Mouse (Mus musculus) stomach, embryonic 16.5 days (tissue): ENCODE data around the gene Fam45a. TPM values are rescaled to one million over a fixed set of nuclear protein-coding genes. Genes with fewer than 3 reads are reported as not detected.

ENCODE experiments used
- ATAC-seq: fragments of 200-750 bp; cut with Nextera tagmentation; 2 replicates; pipeline ENCODE4 v1.8.0; 2017; ENCODE audit warnings: moderate number of reproducible peaks, moderate TSS enrichment; ENCODE audit not compliant: insufficient read depth, low FRiP score
- H3K27ac ChIP-seq: fragments of 300-500 bp; sonication (generic); 2 replicates; pipeline ENCODE4 v1.5.1; 2014; ENCODE audit warnings: low read length
- H3K27me3 ChIP-seq: fragments of 300-500 bp; sonication (generic); 2 replicates; pipeline ENCODE4 v1.6.1; 2014; ENCODE audit warnings: low read length, control low read depth, mixed read lengths; ENCODE audit not compliant: control insufficient read depth, insufficient read depth
- H3K36me3 ChIP-seq: fragments of 300-500 bp; sonication (generic); 2 replicates; pipeline ENCODE4 v1.6.1; 2014; ENCODE audit warnings: low read length; ENCODE audit not compliant: control insufficient read depth, insufficient read depth
- H3K4me1 ChIP-seq: fragments of 300-500 bp; sonication (generic); 2 replicates; pipeline ENCODE4 v1.6.1; 2014; ENCODE audit warnings: low read length, control low read depth, mixed read lengths; ENCODE audit not compliant: control insufficient read depth, insufficient read depth
- H3K4me2 ChIP-seq: fragments of 300-500 bp; sonication (generic); 2 replicates; pipeline ENCODE4 v1.6.1; 2014; ENCODE audit warnings: low read depth, low read length, mixed read lengths
- H3K4me3 ChIP-seq: fragments of 300-500 bp; sonication (generic); replicated peaks from 2 replicates; pipeline ENCODE4 v1.5.1; 2014; ENCODE audit warnings: mild to moderate bottlenecking, low read length
- H3K9ac ChIP-seq: fragments of 300-500 bp; sonication (generic); 2 replicates; pipeline ENCODE4 v1.6.1; 2014; ENCODE audit warnings: low read length
- H3K9me3 ChIP-seq: fragments of 300-500 bp; sonication (generic); replicated peaks from 2 replicates; pipeline ENCODE4 v1.6.1; 2016; ENCODE audit warnings: low read length, control low read depth; ENCODE audit not compliant: control insufficient read depth
- WGBS: fragments of 180-500 bp; shearing (Covaris S2); extraction: QIAGEN DNeasy Blood & Tissue Kit; methylation state at CpG from one replicate; pipeline ENCODE4 v1.1.7; 2014; 5-methylcytosine and 5-hydroxymethylcytosine counted together
- microRNA-seq: library from miRNA; unstranded; fragments of <30 nt; microRNA quantifications from one replicate; pipeline ENCODE4, GENCODE M21; 2016
- polyA plus RNA-seq: library from polyadenylated mRNA; unstranded; fragments of >200 nt; fragmentation: Nextera tagmentation; extraction: Ambion mirVana; gene quantifications from 2 replicates; pipeline ENCODE4 v1.2.1, GENCODE M21; 2015

Gene Fam45a
- polyA plus RNA-seq, 1 experiment from 2014 or later, result 37.5 TPM

- H3K4me3 ChIP-seq, result no peak overlapping the region
- peaks cover 13% of the 10 kb centered on the region for H3K36me3 ChIP-seq
- H3K4me2 ChIP-seq, result no peak overlapping the region
- no peak for ATAC-seq
- no peaks in the 10 kb centered on the region for H3K27me3 ChIP-seq
- H3K4me1 ChIP-seq, result peaks cover 10% of the 10 kb centered on the region
- H3K9me3 ChIP-seq, result no peaks in the 10 kb centered on the region
- 64% methylated on average over 1 of the region's 1 CpGs for WGBS
- no peak overlapping the region for H3K27ac ChIP-seq
- H3K9ac ChIP-seq, result no peak overlapping the region
Observed at GRCm38 (mm10) chr19:60872272-60872671, 60.9 kb downstream of the Fam45a start.

- Histone ChIP-seq H3K27ac (peak overlapping the region; percentile 80; the same call in 1 of the 2 replicates), H3K4me2 (peak overlapping the region; percentile 64), H3K9ac (peak overlapping the region; percentile 91; the same call in 1 of the 2 replicates), H3K36me3 (peaks cover 13% of the 10 kb centered on the region), H3K4me3 (peak overlapping the region; percentile 78), H3K4me1 (peaks cover 10% of the 10 kb centered on the region), H3K9me3 (no peaks in the 10 kb centered on the region), H3K27me3 (no peaks in the 10 kb centered on the region)
- WGBS, result 10% methylated on average over 4 of the region's 4 CpGs
- no peak for ATAC-seq
Observed at GRCm38 (mm10) chr19:60873501-60873900, 62.1 kb downstream of the Fam45a start.

- H3K27me3 ChIP-seq, result no peaks in the 10 kb centered on the region
- WGBS, result under 1% methylated on average over 28 of the region's 28 CpGs
- H3K9ac ChIP-seq, result peak within 1 kb of the TSS; percentile 91
- H3K9me3 ChIP-seq, result no peaks in the 10 kb centered on the region
- peak within 1 kb of the TSS; percentile 78 for H3K4me3 ChIP-seq
- H3K36me3 ChIP-seq, result peaks cover 7% of the 10 kb centered on the region
- H3K27ac ChIP-seq, result peak within 1 kb of the TSS; percentile 80
- peaks cover 10% of the 10 kb centered on the region for H3K4me1 ChIP-seq
- peak within 1 kb of the TSS; percentile 64 for H3K4me2 ChIP-seq
- ATAC-seq, result peak; percentile 100
Observed at GRCm38 (mm10) chr19:60874064-60874694, 62.8 kb downstream of the Fam45a start, which contains the start of gene Prdx3. Gene Prdx3 (minus strand): TSS chr19:60874556.

- peak; percentile 47; the same call in 1 of the 2 replicates for ATAC-seq
Observed at GRCm38 (mm10) chr19:60883129-60883528, 71.7 kb downstream of the Fam45a start.

More at GRCm38 (mm10) chr19:60883129-60883528, 71.7 kb downstream of the Fam45a start:
- Histone ChIP-seq H3K4me1 (no peaks in the 10 kb centered on the region), H3K9ac (no peak overlapping the region), H3K27ac (no peak overlapping the region), H3K9me3 (no peaks in the 10 kb centered on the region), H3K36me3 (no peaks in the 10 kb centered on the region), H3K27me3 (no peaks in the 10 kb centered on the region), H3K4me2 (no peak overlapping the region), H3K4me3 (no peak overlapping the region)
- WGBS, result 16% methylated on average over 3 of the region's 3 CpGs

Small RNAs within 50 kb of the gene (microRNA-seq; reads per million reads assigned to microRNA genes)
- gene mmu-mir-3084-1, result not detected

Other genes starting within 250 kb of the Fam45a start
- gene Cacul1, start 230.6 kb upstream of the Fam45a start, polyA plus RNA-seq, result 12.6 and 14.1 TPM in 2 replicates
- gene Nanos1, start 55.6 kb upstream of the Fam45a start, polyA plus RNA-seq, result 0.79 and 1.1 TPM in 2 replicates
- 128 and 129 TPM in 2 replicates for gene Eif3a, start 20.9 kb upstream of the Fam45a start, polyA plus RNA-seq
- 5.5 and 5.7 TPM in 2 replicates for gene Sfxn4, start 49.9 kb downstream of the Fam45a start, polyA plus RNA-seq
- gene Prdx3, start 63.0 kb downstream of the Fam45a start, polyA plus RNA-seq, result 119 and 126 TPM in 2 replicates
- gene Grk5, start 78.2 kb downstream of the Fam45a start, polyA plus RNA-seq, result 2.5 and 3.4 TPM in 2 replicates